Mouse (Mus musculus): ENCODE data around the gene Tanc2.

GRCm38 (mm10) chr11:105777802-105778201 is 188.0 kb downstream of the Tanc2 start:
- TF ChIP-seq CTCF (IDR thresholded peaks at IDR 0.05; ENCODE audit: insufficient read depth, low read length) (no peak), POLR2A (IDR thresholded peaks at IDR 0.05; ENCODE audit: borderline replicate concordance, extremely low read depth, low read depth, low read length) (no peak)

Measured in lung, adult 2 months (tissue).